Mouse (Mus musculus) cortical plate, adult 2 months (tissue): ENCODE measurements around the gene Klhl2. TPM values are rescaled to one million over a fixed set of nuclear protein-coding genes. Genes with fewer than 3 reads are reported as not detected.

ENCODE experiments used
- H3K27ac ChIP-seq: fragments of 200-500 bp; 2 replicates; pipeline ENCODE4 v1.5.1; 2012; ENCODE audit warnings: low read length, control low read depth, inconsistent platforms; ENCODE audit not compliant: insufficient read depth
- H3K4me1 ChIP-seq: fragments of 200-500 bp; 2 replicates; pipeline ENCODE4 v1.6.1; 2011; ENCODE audit warnings: low read length; ENCODE audit not compliant: control insufficient read depth, insufficient read depth
- H3K4me3 ChIP-seq: fragments of 200-500 bp; 2 replicates; pipeline ENCODE4 v1.5.1; 2011; ENCODE audit warnings: mild to moderate bottlenecking, low read length, control low read depth; ENCODE audit not compliant: insufficient read depth
- CTCF ChIP-seq: fragments of 200-500 bp; IDR thresholded peaks from 2 replicates; pipeline ENCODE4 v1.5.1; 2011; ENCODE audit warnings: mild to moderate bottlenecking, control low read depth, low read length; ENCODE audit not compliant: insufficient read depth; ENCODE audit errors: extremely low read depth
- POLR2A ChIP-seq: fragments of 200-500 bp; IDR thresholded peaks from 2 replicates; pipeline ENCODE4 v1.6.1; 2011; ENCODE audit warnings: mild to moderate bottlenecking, low read length, control low read depth; ENCODE audit not compliant: insufficient read depth; ENCODE audit errors: extremely low read depth
- polyA plus RNA-seq: library from polyadenylated mRNA; depleted of rRNA; stranded (reverse); fragments of >200 nt; gene quantifications from 2 replicates; pipeline ENCODE4 v1.2.3, GENCODE M21; 2012

The Klhl2 gene
- polyA plus RNA-seq, 1 experiment: 133 TPM

GRCm38 (mm10) chr8:64832581-64833135, 17.2 kb downstream of the Klhl2 start:
- TF ChIP-seq POLR2A (no peak), CTCF (no peak)
- Histone ChIP-seq H3K27ac (0 out of 2 replicates have a peak overlapping the region, but pooled peaks have one; percentile 17), H3K4me3 (no peak overlapping the region), H3K4me1 (peaks cover 5% of the 10 kb centered on the region; the same call in 1 of the 2 replicates)

GRCm38 (mm10) chr8:64831656-64832055, 18.2 kb downstream of the Klhl2 start:
- no peak overlapping the region for H3K4me3 ChIP-seq
- peaks cover 4% of the 10 kb centered on the region; the same call in 1 of the 2 replicates for H3K4me1 ChIP-seq
- no peak overlapping the region; the same call in 1 of the 2 replicates for H3K27ac ChIP-seq
- TF ChIP-seq POLR2A: no peak
- no peak for TF ChIP-seq CTCF

- H3K4me3 ChIP-seq: no peak overlapping the region
- TF ChIP-seq POLR2A: no peak
- TF ChIP-seq CTCF: no peak
- no peak overlapping the region for H3K27ac ChIP-seq
- peaks cover 4% of the 10 kb centered on the region; the same call in 1 of the 2 replicates for H3K4me1 ChIP-seq
These were observed 19.9 kb downstream of the Klhl2 start for GRCm38 (mm10) chr8:64829921-64830320.

GRCm38 (mm10) chr8:64829391-64829790, 20.4 kb downstream of the Klhl2 start:
- H3K27ac ChIP-seq: no peak overlapping the region
- peaks cover 4% of the 10 kb centered on the region; the same call in 1 of the 2 replicates for H3K4me1 ChIP-seq
- H3K4me3 ChIP-seq: no peak overlapping the region
- TF ChIP-seq CTCF (no peak), POLR2A (no peak)

- no peak for TF ChIP-seq POLR2A
- no peak overlapping the region for H3K4me3 ChIP-seq
- peaks cover 5% of the 10 kb centered on the region; the same call in 1 of the 2 replicates for H3K4me1 ChIP-seq
- no peak overlapping the region for H3K27ac ChIP-seq
These were observed 21.4 kb downstream of the Klhl2 start for GRCm38 (mm10) chr8:64828466-64828865.

- H3K4me3 ChIP-seq: no peak overlapping the region
- no peak overlapping the region for H3K27ac ChIP-seq
- TF ChIP-seq POLR2A (no peak), CTCF (no peak)
These were observed 22.5 kb downstream of the Klhl2 start for GRCm38 (mm10) chr8:64827356-64827755.

GRCm38 (mm10) chr8:64826461-64826860, 23.4 kb downstream of the Klhl2 start:
- Histone ChIP-seq H3K4me1 (peaks cover 4% of the 10 kb centered on the region; the same call in 1 of the 2 replicates), H3K4me3 (no peak overlapping the region), H3K27ac (no peak overlapping the region)
- no peak for TF ChIP-seq CTCF
- TF ChIP-seq POLR2A: no peak

More at GRCm38 (mm10) chr8:64827356-64827755, 22.5 kb downstream of the Klhl2 start:
- peaks cover 4% of the 10 kb centered on the region; the same call in 1 of the 2 replicates for H3K4me1 ChIP-seq

- peaks cover 6% of the 10 kb centered on the region; the same call in 1 of the 2 replicates for H3K4me1 ChIP-seq
- no peak overlapping the region for H3K4me3 ChIP-seq
- H3K27ac ChIP-seq: peak overlapping the region; percentile 27; the same call in 1 of the 2 replicates
- no peak for TF ChIP-seq POLR2A
- TF ChIP-seq CTCF: no peak
These were observed 25.9 kb downstream of the Klhl2 start for GRCm38 (mm10) chr8:64823905-64824304.

- Histone ChIP-seq H3K4me3 (no peak overlapping the region), H3K4me1 (peaks cover 6% of the 10 kb centered on the region; the same call in 1 of the 2 replicates), H3K27ac (no peak overlapping the region)
- no peak for TF ChIP-seq POLR2A
- no peak for TF ChIP-seq CTCF
These were observed 28.9 kb downstream of the Klhl2 start for GRCm38 (mm10) chr8:64820940-64821339.

GRCm38 (mm10) chr8:64811790-64812189, 38.0 kb downstream of the Klhl2 start:
- Histone ChIP-seq H3K4me3 (no peak overlapping the region), H3K4me1 (peaks cover 9% of the 10 kb centered on the region), H3K27ac (no peak overlapping the region)
- TF ChIP-seq CTCF (no peak), POLR2A (no peak)

- TF ChIP-seq POLR2A (no peak), CTCF (no peak)
- Histone ChIP-seq H3K4me3 (no peak overlapping the region), H3K27ac (no peak overlapping the region), H3K4me1 (peaks cover 10% of the 10 kb centered on the region)
These were observed 38.7 kb downstream of the Klhl2 start for GRCm38 (mm10) chr8:64811083-64811482.
